Mouse (Mus musculus) lung, embryonic 15.5 days (tissue): ENCODE measurements at regions not wholly inside any gene's neighbourhood (a gene's known extent, or its start where the extent isn't known, plus 50 kb on each side); places are given as distances from the start of the nearest gene placed in this dataset.

Experiments used
- ATAC-seq: fragments of 200-750 bp; cut with Nextera tagmentation; 2 replicates; pipeline ENCODE4 v1.8.0; 2017; ENCODE audit warnings: moderate number of reproducible peaks, borderline replicate concordance; ENCODE audit not compliant: low FRiP score, low TSS enrichment; ENCODE audit errors: extremely low read depth
- H3K27ac ChIP-seq: fragments of 300-500 bp; sonication (generic); 2 replicates; pipeline ENCODE4 v1.5.1; 2015; ENCODE audit warnings: moderate library complexity, mild to moderate bottlenecking, inconsistent platforms
- H3K27me3 ChIP-seq: fragments of 300-500 bp; sonication (generic); 2 replicates; pipeline ENCODE4 v1.6.1; 2015; ENCODE audit warnings: inconsistent platforms
- H3K36me3 ChIP-seq: fragments of 300-500 bp; sonication (generic); 2 replicates; pipeline ENCODE4 v1.6.1; 2015; ENCODE audit warnings: inconsistent platforms
- H3K4me1 ChIP-seq: fragments of 300-500 bp; sonication (generic); 2 replicates; pipeline ENCODE4 v1.6.1; 2015; ENCODE audit warnings: inconsistent platforms
- H3K4me2 ChIP-seq: fragments of 300-500 bp; sonication (generic); 2 replicates; pipeline ENCODE4 v1.6.1; 2015; ENCODE audit warnings: inconsistent platforms, mild to moderate bottlenecking, moderate library complexity
- H3K4me3 ChIP-seq: fragments of 300-500 bp; sonication (generic); 2 replicates; pipeline ENCODE4 v1.5.1; 2015; ENCODE audit warnings: mild to moderate bottlenecking, inconsistent platforms
- H3K9ac ChIP-seq: fragments of 300-500 bp; sonication (generic); 2 replicates; pipeline ENCODE4 v1.6.1; 2015; ENCODE audit warnings: inconsistent platforms
- H3K9me3 ChIP-seq: fragments of 300-500 bp; sonication (generic); 2 replicates; pipeline ENCODE4 v1.6.1; 2016; ENCODE audit warnings: inconsistent platforms
- WGBS: fragments of 180-500 bp; shearing (Covaris S2); methylation state at CpG from one replicate; pipeline ENCODE4 v1.1.7; 2015; 5-methylcytosine and 5-hydroxymethylcytosine counted together

DNA sequence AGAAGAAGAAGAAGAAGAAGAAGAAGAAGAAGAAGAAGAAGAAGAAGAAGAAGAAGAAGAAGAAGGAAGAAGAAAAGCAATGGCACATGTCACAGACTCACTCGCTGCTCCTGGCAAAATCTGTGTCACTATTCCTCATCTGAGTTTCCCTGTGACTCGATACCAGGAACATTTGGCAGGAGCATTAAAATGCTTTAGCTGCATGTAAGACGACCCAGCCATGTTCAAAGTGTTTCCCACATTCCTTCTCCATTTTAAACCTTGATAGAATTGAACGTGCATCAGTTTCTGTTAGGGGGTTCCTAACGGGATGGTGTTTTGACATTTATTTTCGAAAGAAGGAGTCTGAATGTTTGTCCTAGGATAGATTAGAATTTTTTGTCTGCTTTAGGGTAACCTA, 51.2 kb upstream of the Pja2 start:
- no peak for ATAC-seq

DNA sequence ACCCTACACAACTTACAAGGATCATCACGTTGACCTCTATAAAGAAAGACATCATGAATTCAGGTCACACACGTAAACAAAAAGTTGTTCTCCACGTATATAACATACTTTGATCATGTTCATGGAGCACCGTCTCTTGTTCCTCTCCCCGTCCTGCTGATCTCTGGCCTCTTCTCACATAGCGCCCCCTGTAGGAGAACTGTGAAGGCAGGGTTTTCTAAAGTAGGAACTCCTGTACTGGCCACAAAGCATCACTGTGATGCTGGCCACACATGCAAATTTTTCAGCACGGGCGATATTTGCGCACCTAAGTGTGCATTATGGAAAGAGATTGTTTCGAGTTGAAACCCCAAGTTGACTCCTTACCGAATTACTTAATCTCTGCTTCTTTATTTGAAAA, 51.9 kb upstream of the Pja2 start:
- WGBS, result 90% methylated on average over 11 of the region's 11 CpGs

More for the DNA sequence above, 51.2 kb upstream of the Pja2 start:
- no peak overlapping the region for H3K9ac ChIP-seq
- 77% methylated on average over 6 of the region's 6 CpGs for WGBS
- H3K4me2 ChIP-seq, result no peak overlapping the region
- no peaks in the 10 kb centered on the region for H3K27me3 ChIP-seq
- H3K4me3 ChIP-seq, result no peak overlapping the region
- H3K27ac ChIP-seq, result no peak overlapping the region
- H3K9me3 ChIP-seq, result no peaks in the 10 kb centered on the region
- no peaks in the 10 kb centered on the region for H3K36me3 ChIP-seq
- no peaks in the 10 kb centered on the region for H3K4me1 ChIP-seq

DNA sequence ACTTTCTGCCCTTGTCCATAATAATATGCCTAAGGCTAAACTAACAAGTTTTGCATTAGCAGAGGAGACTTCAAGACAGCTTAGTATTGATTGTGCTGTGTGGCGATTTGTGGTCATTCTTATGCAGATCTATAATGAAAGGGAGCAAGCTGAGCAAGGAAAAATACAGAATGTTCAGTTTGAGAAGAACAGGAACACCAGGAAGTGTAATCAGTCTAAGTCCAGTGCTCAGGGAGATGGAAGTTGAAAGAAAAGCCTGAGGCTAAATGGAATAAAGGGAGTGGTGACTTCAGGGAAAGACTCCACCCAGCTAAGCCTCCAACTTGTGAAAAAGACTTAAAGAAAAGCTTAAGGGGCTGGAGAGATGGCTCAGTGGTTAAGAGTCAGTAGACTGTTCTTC, 58.6 kb upstream of the Pja2 start:
- no peak overlapping the region for H3K4me2 ChIP-seq
- no peak overlapping the region for H3K9ac ChIP-seq
- 85% methylated on average over 1 of the region's 1 CpGs for WGBS
- no peaks in the 10 kb centered on the region for H3K36me3 ChIP-seq
- no peak overlapping the region for H3K4me3 ChIP-seq
- H3K9me3 ChIP-seq, result no peaks in the 10 kb centered on the region
- H3K27me3 ChIP-seq, result no peaks in the 10 kb centered on the region
- H3K27ac ChIP-seq, result no peak overlapping the region
- no peak for ATAC-seq
- H3K4me1 ChIP-seq, result no peaks in the 10 kb centered on the region

More for the DNA sequence above, 51.9 kb upstream of the Pja2 start:
- no peak overlapping the region for H3K9ac ChIP-seq
- no peak overlapping the region for H3K4me3 ChIP-seq
- no peak for ATAC-seq
- no peak overlapping the region for H3K4me2 ChIP-seq
- no peaks in the 10 kb centered on the region for H3K4me1 ChIP-seq
- H3K27ac ChIP-seq, result no peak overlapping the region
- H3K9me3 ChIP-seq, result no peaks in the 10 kb centered on the region
- H3K36me3 ChIP-seq, result no peaks in the 10 kb centered on the region
- H3K27me3 ChIP-seq, result no peaks in the 10 kb centered on the region

DNA sequence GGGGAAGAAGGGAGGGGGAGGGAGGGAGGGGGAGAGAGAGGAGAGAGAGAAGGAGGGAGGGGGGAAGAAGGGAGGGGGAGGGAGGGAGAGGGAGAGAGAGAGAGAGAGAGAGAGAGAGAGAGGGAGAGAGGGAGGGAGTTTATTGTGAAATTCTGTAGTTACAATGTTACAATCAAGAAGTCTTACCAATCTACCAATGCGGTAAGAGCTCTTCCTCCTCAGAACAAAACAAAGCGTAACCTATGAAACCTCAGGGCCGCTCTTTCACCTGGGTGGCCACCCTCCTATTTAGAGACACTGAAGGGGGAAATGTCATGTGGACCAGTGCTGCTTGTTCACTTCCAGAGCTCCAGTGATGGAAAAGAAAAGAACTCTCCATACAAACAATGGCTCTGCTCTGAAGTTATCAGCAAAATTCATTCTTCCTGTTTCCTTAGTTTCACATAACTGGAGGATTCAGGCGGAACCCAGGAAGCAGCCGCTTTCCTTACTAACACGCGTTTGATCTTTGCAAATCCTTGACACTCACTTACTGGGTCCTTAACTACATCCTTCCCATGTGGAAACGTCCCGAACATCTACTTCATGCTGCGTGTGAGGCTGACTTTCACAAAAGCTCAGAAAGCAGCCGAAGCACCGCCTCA, 65.7 kb upstream of the Pja2 start:
- Histone ChIP-seq H3K27me3 (no peaks in the 10 kb centered on the region), H3K36me3 (no peaks in the 10 kb centered on the region), H3K27ac (peak overlapping the region; percentile 51), H3K4me2 (peak overlapping the region; percentile 53), H3K4me3 (peak overlapping the region; percentile 21), H3K9me3 (no peaks in the 10 kb centered on the region), H3K4me1 (peaks cover 11% of the 10 kb centered on the region), H3K9ac (no peak overlapping the region)
- ATAC-seq, result 0 out of 2 replicates have a peak, but pooled peaks have one; percentile 35
- 5% methylated on average over 12 of the region's 12 CpGs for WGBS

DNA sequence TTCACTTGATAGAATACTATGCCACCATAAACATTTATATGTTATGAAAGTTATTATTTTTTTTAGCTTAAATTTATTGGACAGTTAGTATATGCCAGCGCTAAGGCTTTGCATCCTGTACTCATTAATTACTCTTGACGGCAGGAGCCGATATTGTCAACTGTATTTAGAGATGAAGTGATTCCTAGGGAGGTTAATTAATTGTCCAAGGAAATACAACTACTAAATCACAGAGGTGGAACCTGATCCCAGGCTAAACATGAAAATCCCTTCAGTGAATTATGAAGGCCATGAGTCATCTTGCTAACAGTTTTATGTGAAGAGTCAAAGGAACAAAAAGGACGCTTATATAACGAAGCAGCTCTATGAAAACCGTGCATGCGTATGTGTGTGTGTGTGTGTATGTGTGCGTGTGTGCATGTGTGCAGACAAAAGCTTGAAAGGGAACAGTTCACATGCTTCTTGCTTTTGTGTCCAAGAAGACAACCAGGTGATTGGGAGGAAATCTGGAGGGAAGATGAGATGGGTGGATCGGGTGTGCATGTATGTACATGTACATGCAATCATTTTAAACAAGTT, 66.5 kb upstream of the Pja2 start:
- ATAC-seq, result no peak
- Histone ChIP-seq H3K27me3 (no peaks in the 10 kb centered on the region), H3K9me3 (no peaks in the 10 kb centered on the region), H3K9ac (no peak overlapping the region), H3K27ac (no peak overlapping the region), H3K4me2 (peak overlapping the region; percentile 53), H3K4me1 (peaks cover 11% of the 10 kb centered on the region), H3K4me3 (no peak overlapping the region), H3K36me3 (no peaks in the 10 kb centered on the region)
- WGBS, result 46% methylated on average over 9 of the region's 9 CpGs

DNA sequence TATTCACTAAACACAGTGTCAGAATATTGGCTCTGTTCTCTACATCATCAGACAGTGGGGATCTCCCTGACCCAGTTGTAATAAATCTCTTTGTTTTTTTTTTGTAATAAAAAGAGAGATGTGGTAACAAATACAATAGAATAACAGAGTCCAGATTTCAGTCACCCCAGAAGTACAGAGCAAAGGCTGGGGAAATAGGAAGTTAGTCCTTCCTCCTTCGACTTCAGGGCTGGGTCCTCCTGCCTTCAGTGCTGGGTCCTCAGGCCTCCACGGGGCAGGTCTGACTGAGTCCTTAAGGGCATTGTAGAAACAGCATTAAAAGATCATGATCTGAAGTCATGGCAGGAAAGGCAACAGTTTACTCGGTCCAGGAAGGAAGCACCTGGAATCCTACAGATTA, 67.0 kb upstream of the Pja2 start:
- Histone ChIP-seq H3K36me3 (no peaks in the 10 kb centered on the region), H3K4me1 (peaks cover 11% of the 10 kb centered on the region), H3K9me3 (no peaks in the 10 kb centered on the region), H3K9ac (no peak overlapping the region), H3K27me3 (no peaks in the 10 kb centered on the region), H3K4me2 (no peak overlapping the region), H3K27ac (no peak overlapping the region), H3K4me3 (no peak overlapping the region)
- 48% methylated on average over 3 of the region's 3 CpGs for WGBS
- no peak for ATAC-seq

DNA sequence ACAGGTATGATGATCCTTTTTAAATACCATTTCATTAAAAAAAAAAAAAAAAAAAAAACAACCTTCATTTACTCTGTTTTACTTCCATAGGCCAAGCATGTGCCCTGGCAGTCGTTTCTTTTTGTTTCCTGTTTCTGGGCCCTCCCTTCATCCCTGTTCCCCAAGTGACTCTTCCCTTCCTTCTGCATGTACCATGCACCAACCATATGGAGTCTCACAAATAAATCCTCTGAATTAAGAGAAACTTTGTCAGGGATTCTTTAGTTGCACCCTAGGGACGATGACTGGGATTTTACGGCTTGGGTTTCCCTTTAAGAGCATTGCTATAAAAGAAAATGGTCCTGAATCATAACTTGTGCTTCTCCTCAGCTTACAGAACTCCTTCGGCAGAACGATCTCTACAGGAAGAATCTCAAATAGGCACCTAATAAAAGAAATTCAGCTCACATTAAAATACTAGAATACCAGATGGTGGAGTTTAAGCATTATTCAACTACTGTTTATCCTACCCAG, 75.1 kb upstream of the Pja2 start:
- no peak overlapping the region for H3K4me3 ChIP-seq

DNA sequence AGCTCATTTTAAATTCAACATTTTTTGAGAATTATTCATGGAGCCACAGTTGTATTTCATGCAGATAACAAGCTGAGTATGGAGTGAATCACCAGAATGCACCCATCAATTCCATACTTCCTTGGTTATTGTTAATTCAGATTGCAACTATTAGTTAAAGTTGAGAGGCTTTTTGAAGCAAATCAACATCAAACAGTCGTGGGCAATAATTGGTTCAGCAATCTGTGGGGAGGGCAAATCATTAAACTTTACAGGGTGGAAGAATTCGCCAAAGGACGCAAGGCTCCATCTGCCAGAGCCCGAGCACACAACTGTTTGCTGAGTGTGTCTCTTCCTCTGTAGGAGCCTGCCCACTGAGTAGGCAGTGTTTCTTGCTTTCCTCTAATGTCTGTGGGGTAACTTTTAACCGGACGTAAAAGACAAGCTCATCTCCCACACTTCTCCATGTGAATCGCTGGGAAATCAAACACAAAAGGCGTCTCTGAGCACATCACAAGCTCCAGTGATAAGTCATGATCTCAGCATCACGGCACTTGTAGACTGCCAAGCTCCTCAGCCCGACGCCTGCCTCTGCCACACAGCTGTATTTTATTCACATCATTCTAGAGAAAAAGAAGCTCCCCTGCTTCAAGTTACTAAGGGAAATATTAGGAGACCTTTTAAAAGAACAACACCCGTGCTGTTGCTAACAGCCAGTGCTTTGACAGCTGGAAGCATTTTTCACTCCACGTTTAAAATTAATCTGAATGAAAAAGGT, 75.7 kb upstream of the Pja2 start:
- no peak overlapping the region for H3K4me2 ChIP-seq
- no peaks in the 10 kb centered on the region for H3K27me3 ChIP-seq
- no peaks in the 10 kb centered on the region for H3K36me3 ChIP-seq
- H3K4me1 ChIP-seq, result no peaks in the 10 kb centered on the region
- no peak for ATAC-seq
- no peak overlapping the region for H3K27ac ChIP-seq
- no peak overlapping the region for H3K9ac ChIP-seq
- no peaks in the 10 kb centered on the region for H3K9me3 ChIP-seq
- 32% methylated on average over 13 of the region's 13 CpGs for WGBS
- H3K4me3 ChIP-seq, result no peak overlapping the region

More for the DNA sequence above, 75.1 kb upstream of the Pja2 start:
- Histone ChIP-seq H3K9me3 (no peaks in the 10 kb centered on the region), H3K27ac (no peak overlapping the region), H3K4me2 (no peak overlapping the region), H3K9ac (no peak overlapping the region), H3K27me3 (no peaks in the 10 kb centered on the region), H3K4me1 (no peaks in the 10 kb centered on the region), H3K36me3 (no peaks in the 10 kb centered on the region)
- ATAC-seq, result no peak
- WGBS, result 60% methylated on average over 5 of the region's 5 CpGs

DNA sequence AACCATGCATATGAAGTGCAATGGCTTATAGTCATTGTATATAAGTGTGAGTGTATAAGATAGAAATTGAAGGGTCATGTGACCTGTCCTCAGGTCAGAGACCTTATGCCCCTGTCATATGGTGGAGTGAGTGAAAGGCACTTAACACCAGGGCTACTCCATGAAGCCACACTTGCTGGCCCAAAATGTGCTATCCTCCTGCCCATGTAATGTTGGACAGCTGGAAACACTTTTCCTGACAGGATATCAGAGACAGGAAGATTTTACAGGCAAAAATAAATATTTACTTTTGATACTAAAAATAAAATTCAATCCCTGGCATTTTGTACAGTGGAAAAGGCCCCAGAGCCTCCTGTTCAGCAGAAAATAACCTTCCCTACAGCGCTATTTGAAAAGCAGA, 94.1 kb upstream of the Pja2 start:
- peak overlapping the region; percentile 47; the same call in 1 of the 2 replicates for H3K27ac ChIP-seq
- no peaks in the 10 kb centered on the region for H3K27me3 ChIP-seq
- H3K4me3 ChIP-seq, result no peak overlapping the region
- no peaks in the 10 kb centered on the region for H3K9me3 ChIP-seq
- H3K4me2 ChIP-seq, result no peak overlapping the region
- no peaks in the 10 kb centered on the region for H3K36me3 ChIP-seq
- H3K4me1 ChIP-seq, result peaks cover 9% of the 10 kb centered on the region
- WGBS, result 35% methylated on average over 1 of the region's 1 CpGs
- no peak overlapping the region for H3K9ac ChIP-seq
- peak; percentile 76; the same call in 1 of the 2 replicates for ATAC-seq

DNA sequence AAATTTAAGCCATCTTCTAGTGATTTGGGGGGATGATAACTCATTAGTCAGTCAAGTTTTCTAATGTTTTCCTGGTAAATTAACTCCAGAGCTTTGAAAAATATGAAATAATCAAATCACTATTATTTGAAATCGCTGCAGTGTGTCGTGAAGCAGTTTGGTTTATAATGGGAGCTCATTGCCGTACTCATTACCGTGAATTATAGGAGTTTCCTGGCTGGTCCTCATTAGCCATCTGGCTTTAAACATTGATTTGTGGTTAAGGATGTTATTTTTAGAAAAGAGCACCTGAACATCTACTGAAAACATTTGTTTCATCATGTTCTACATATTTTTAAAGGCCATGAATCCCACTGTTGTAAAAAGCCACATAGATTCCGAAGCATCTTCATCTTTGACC, 94.8 kb upstream of the Pja2 start:
- peaks cover 9% of the 10 kb centered on the region for H3K4me1 ChIP-seq
- no peak overlapping the region for H3K27ac ChIP-seq
- no peaks in the 10 kb centered on the region for H3K27me3 ChIP-seq
- H3K4me3 ChIP-seq, result no peak overlapping the region
- no peak for ATAC-seq
- no peaks in the 10 kb centered on the region for H3K9me3 ChIP-seq
- no peak overlapping the region for H3K4me2 ChIP-seq
- WGBS, result 73% methylated on average over 5 of the region's 5 CpGs
- H3K9ac ChIP-seq, result no peak overlapping the region
- no peaks in the 10 kb centered on the region for H3K36me3 ChIP-seq

DNA sequence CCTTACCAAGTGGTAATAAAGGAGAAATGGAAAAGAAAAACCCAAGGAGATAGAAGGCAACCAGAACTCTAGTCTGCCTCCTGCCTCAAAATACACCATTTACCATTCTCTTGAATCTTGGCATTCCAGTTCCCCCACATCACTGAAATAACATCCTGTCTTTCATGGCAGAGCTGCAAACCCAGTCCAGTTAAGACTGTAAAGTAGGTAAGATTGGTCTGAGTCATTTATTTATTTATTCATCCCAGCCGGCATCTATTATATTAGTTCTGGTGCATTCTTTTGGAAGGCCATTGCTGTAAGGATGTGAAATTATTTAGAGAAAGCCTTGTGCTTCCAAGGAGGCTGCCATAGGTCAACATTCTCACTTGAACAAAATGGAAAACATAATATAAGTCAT, 107.9 kb upstream of the Pja2 start:
- H3K9me3 ChIP-seq, result no peaks in the 10 kb centered on the region
- H3K36me3 ChIP-seq, result no peaks in the 10 kb centered on the region
- H3K4me2 ChIP-seq, result no peak overlapping the region
- no peak overlapping the region for H3K4me3 ChIP-seq
- H3K27ac ChIP-seq, result no peak overlapping the region
- 58% methylated on average over 1 of the region's 1 CpGs for WGBS
- no peaks in the 10 kb centered on the region for H3K27me3 ChIP-seq
- no peak overlapping the region for H3K9ac ChIP-seq
- H3K4me1 ChIP-seq, result no peaks in the 10 kb centered on the region
- ATAC-seq, result no peak

DNA sequence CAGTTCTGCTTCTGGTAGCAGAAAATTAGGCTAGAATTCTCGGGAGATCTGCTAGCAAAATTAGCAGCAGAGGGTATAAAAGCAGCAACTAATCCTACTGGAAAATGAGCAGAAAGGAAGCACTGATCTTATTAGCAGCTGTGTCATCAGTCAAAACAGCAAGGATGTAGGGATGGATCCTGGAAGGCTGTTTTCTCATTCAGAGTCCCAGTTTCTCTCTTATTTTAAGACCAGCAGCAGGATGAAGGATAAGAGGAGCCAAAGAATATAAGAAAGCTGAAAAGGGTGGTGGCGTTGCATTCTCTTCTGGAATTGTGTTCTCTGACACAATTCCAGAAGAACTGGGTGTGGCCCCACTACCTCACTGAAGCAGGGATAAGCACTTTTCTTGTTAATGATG, 123.0 kb upstream of the Pja2 start:
- WGBS, result 59% methylated on average over 2 of the region's 2 CpGs
- H3K4me3 ChIP-seq, result no peak overlapping the region
- H3K27me3 ChIP-seq, result no peaks in the 10 kb centered on the region
- H3K27ac ChIP-seq, result no peak overlapping the region
- H3K36me3 ChIP-seq, result no peaks in the 10 kb centered on the region
- no peaks in the 10 kb centered on the region for H3K4me1 ChIP-seq
- no peak overlapping the region for H3K4me2 ChIP-seq
- no peaks in the 10 kb centered on the region for H3K9me3 ChIP-seq
- no peak overlapping the region for H3K9ac ChIP-seq
- no peak for ATAC-seq
